Mouse (Mus musculus) testis, postnatal 10 days (tissue): ENCODE results near the gene Gna15.

Source experiments
- DNase-seq: peaks from one replicate; pipeline ENCODE4 v3.0.0; 2021; ENCODE audit warnings: low spot score

Gene Gna15

GRCm38 (mm10) chr10:81523570-81523969 lies 455 bp downstream of the Gna15 start:
- no peak for DNase-seq

- DNase-seq: no peak
These were observed 883 bp downstream of the Gna15 start for GRCm38 (mm10) chr10:81523142-81523541.

GRCm38 (mm10) chr10:81519978-81520365 lies 4.1 kb downstream of the Gna15 start:
- DNase-seq: no peak

- DNase-seq: no peak
These were observed 4.6 kb downstream of the Gna15 start for GRCm38 (mm10) chr10:81519227-81519977.

GRCm38 (mm10) chr10:81518546-81518945 lies 5.5 kb downstream of the Gna15 start:
- peak; percentile 86 for DNase-seq

- DNase-seq: no peak
These were observed 6.8 kb downstream of the Gna15 start for GRCm38 (mm10) chr10:81517227-81517626.

GRCm38 (mm10) chr10:81513798-81514197 lies 10.2 kb downstream of the Gna15 start:
- DNase-seq: no peak

DNA sequence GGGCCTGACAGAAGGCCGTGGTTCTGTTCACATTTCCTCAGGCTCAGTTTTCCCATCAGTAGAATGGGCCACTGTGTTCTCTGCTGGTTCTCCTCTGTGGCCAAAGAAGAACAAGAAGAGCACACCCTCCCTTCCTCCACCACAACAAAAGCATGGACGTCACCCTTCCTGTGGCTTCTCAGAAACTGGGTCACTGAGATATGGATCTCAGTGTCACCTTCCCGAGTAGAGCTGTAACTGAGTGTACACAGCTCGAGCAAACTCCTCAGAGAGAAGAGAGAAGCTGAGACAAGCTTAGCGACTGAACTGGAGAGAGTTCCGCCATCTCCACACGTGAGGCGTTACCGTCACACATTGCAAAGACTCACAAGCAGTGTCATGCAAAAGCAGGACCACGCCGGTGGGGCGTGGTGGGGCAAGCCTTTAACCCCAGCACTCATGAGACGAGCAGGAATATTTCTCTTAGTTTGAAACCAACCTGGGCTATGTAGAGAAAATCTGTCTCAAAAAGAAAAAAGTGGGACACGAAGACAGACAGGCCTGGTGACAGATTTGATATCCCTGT lies 13.7 kb downstream of the Gna15 start:
- DNase-seq: no peak

- DNase-seq: no peak
These were observed 16.1 kb downstream of the Gna15 start for GRCm38 (mm10) chr10:81507691-81508489.

- no peak for DNase-seq
These were observed 16.9 kb downstream of the Gna15 start for GRCm38 (mm10) chr10:81507095-81507494.

DNA sequence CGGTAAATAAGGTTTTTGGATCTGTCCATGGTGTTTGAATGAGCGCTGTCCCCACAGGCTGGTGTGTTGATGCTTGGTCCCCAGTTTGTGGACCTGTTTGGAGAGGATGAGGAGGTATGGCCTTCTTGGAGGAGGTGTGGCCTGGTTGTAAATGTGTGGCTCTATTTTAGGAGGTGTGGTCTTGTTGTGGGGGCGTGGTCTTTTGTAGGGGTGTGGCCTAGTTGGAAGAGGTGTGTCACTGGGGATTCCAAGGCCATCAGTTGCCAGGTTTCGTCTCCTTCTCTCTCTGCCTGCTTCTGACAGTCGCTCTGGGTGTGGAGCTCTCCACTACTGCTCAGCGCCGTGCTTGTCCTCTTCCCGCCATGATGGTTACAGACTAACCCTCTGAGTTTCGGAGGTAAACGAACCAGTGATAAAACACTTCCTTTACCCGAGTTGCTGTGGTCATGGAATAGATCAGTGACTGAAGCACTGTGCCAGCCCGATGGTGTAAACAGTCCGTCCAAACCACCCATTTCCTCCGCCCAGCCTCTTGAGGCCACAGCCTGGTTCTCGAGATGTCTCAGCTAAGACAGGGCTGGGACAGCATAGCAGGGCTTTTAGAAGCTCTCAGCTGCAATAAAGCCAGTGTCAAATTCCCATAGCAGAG lies 18.9 kb downstream of the Gna15 start:
- DNase-seq: no peak

- DNase-seq: peak; percentile 96
These were observed 21.4 kb downstream of the Gna15 start for GRCm38 (mm10) chr10:81502658-81503057.

DNA sequence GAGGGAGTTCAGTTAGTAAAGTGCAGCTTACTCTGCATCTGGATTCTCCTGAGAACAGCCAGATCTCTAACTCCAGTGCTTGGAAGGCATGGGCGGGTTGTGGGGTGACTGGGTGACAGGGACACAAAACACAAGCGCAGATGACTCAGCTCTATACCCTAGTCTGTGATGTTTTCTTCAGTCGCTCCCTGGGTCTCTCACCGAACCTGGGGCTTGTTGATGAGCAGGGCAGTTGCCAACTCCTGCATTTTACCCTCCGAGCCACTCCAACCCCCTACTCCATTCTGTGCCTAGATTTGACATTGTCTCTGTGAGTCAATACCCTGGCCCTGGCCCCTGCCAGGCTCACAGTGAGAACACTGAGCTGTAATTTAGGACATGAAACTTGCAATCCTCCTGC lies 22.2 kb downstream of the Gna15 start:
- DNase-seq: no peak

DNA sequence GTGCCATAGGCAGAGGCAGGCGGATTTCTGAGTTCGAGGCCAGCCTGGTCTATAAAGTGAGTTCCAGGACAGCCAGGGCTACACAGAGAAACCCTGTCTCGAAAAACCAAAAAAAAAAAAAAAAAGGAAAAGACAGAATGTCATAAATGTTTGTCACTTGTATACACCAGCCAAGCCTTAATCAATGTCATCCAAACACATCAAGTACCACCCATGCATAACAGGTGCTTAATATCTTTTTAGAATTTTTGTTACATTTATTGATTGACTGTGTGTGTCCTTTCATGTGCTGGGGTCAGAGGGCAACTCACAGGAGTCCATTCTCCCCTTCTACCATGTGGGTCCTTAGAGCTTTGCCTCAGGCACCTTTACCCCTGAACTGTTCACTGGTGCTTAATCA lies 24.0 kb downstream of the Gna15 start, which contains the start of gene S1pr4:
S1pr4 (minus strand) TSS at position 101 of the 400 bp plus-strand sequence.
- no peak for DNase-seq

- DNase-seq: no peak
These were observed 24.6 kb downstream of the Gna15 start for GRCm38 (mm10) chr10:81499250-81499901.

DNA sequence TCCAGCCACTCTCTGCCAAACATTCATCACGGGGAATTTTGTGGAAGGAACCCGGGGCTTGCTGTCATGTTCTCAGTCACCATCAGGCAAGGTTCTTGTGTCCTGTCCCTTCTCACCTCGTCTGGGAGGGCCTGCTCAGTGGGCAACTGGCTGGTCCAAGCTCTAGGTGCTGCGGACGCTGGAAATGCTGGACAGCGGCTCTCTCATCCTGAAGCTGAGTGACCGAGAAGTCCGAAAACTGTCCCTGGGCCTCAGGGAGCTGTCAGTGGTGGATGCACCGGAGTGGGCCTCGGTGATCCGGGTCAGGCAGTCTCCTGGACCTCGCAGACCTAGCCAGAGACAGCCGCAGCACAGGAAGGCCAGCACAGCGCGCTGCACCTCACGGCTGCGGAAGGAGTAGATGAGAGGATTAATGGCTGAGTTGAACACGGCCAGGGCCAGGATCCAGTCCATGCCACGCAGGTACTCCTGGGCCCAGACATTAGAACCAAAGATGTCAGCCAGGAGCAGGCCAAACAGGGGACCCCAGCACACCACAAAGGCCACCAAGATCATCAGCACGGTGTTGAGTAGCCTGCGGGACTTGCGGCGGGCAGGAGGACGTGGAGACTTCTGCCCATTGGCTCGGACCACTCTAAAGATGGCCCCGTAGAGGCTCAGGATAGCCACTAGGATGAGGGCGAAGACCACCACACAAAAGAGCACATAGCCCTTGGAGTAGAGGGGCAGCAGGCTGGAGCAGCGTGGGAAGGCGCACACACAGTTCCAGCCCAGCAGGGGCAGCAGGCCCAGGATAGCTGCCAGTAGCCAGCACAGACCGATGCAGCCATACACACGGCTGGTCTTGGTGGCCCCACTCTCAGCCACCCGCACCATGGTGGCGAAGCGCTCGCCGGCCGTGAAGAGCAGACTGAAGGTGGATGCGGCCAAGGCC lies 25.4 kb downstream of the Gna15 start:
- no peak for DNase-seq

- DNase-seq: no peak
These were observed 26.4 kb downstream of the Gna15 start for GRCm38 (mm10) chr10:81497401-81498270.

- DNase-seq: no peak
These were observed 27.1 kb downstream of the Gna15 start for GRCm38 (mm10) chr10:81496969-81497368.

- DNase-seq: peak; percentile 98
These were observed 27.6 kb downstream of the Gna15 start, which contains the start of gene Ncln for GRCm38 (mm10) chr10:81496264-81496901. Ncln (minus strand) TSS chr10:81496392.
